Mouse (Mus musculus): ENCODE measurements around the gene Dad1. TPM values are rescaled to one million over a fixed set of nuclear protein-coding genes. Genes with fewer than 3 reads are reported as not detected.

Dad1 gene
- total and polyA plus RNA-seq, 3 experiments: 186 to 320 TPM; not detected in 1

- no peaks in the 10 kb centered on the region for H3K36me3 ChIP-seq (ENCODE audit: control insufficient read depth in 1 of 2, insufficient read depth in 2 of 2, low read length in 2 of 2)
- H3K27ac ChIP-seq (ENCODE audit: control insufficient read depth, low read depth, low read length): no peak within 1 kb of the TSS
- H3K9ac ChIP-seq (ENCODE audit: control insufficient read depth, low read depth, low read length, poor library complexity, severe bottlenecking): no peak within 1 kb of the TSS
- H3K9me3 ChIP-seq (replicated peaks; ENCODE audit: insufficient read depth, low read length): no peaks in the 10 kb centered on the region
- no peaks in the 10 kb centered on the region for H3K4me1 ChIP-seq (ENCODE audit: control insufficient read depth in 1 of 2, insufficient read depth in 2 of 2, low read length in 2 of 2)
- H3K4me3 ChIP-seq (ENCODE audit: control insufficient read depth in 1 of 2, insufficient read depth in 1 of 2, low read depth in 2 of 2, low read length in 2 of 2): no peak within 1 kb of the TSS
- H3K27me3 ChIP-seq (ENCODE audit: control insufficient read depth in 1 of 2, insufficient read depth in 2 of 2, low read length in 2 of 2): peaks cover 20 to 31% of the 10 kb centered on the region in 2 experiments
- DNase-seq (ENCODE audit: low read depth, low spot score): no peak
- TF ChIP-seq GABPA (IDR thresholded peaks at IDR 0.05; ENCODE audit: low read depth, low read length) (no peak), CHD2 (IDR thresholded peaks at IDR 0.05; ENCODE audit: low read length) (no peak), ETS1 (IDR thresholded peaks at IDR 0.05; ENCODE audit: low read depth, low read length) (no peak), JUND (IDR thresholded peaks at IDR 0.05; ENCODE audit: low read depth, low read length) (no peak), GATA1 (IDR thresholded peaks at IDR 0.05; ENCODE audit: low read depth, low read length) (no peak), ZNF384 (IDR thresholded peaks at IDR 0.05; ENCODE audit: low read depth, low read length) (no peak), CHD1 (IDR thresholded peaks at IDR 0.05; ENCODE audit: low read depth, low read length) (no peak), MYB (IDR thresholded peaks at IDR 0.05; ENCODE audit: low read depth, low read length) (no peak), TBP (IDR thresholded peaks at IDR 0.05; ENCODE audit: low read depth, low read length) (no peak), KAT2A (conservative IDR thresholded peaks at IDR 0.05; ENCODE audit: low read depth, low read length) (no peak), EP300 (IDR thresholded peaks at IDR 0.05; ENCODE audit: low read depth in 1 of 2, low read length in 2 of 2) (no peak), SIN3A (IDR thresholded peaks at IDR 0.05; ENCODE audit: low read length) (no peak), UBTF (IDR thresholded peaks at IDR 0.05; ENCODE audit: borderline replicate concordance, insufficient read depth, low read depth, low read length) (no peak), RAD21 (IDR thresholded peaks at IDR 0.05; ENCODE audit: low read depth, low read length) (no peak)
- H3K79me2 ChIP-seq (ENCODE audit: control insufficient read depth, insufficient read depth, low read length, poor library complexity): no peaks in the 10 kb centered on the region
Measured at GRCm38 (mm10) chr14:54284839-54285238, 30.9 kb upstream of the Dad1 start, which contains the start of gene Olfr49. Olfr49 (minus strand) TSS chr14:54284939.

- no peaks in the 10 kb centered on the region for H3K36me3 ChIP-seq (ENCODE audit: control insufficient read depth in 1 of 2, insufficient read depth in 2 of 2, low read length in 2 of 2)
- DNase-seq (ENCODE audit: low read depth, low spot score): no peak
- H3K4me1 ChIP-seq (ENCODE audit: control insufficient read depth in 1 of 2, insufficient read depth in 2 of 2, low read length in 2 of 2): no peaks in the 10 kb centered on the region
Measured at GRCm38 (mm10) chr14:54276446-54276845, 22.5 kb upstream of the Dad1 start.

More at GRCm38 (mm10) chr14:54276446-54276845, 22.5 kb upstream of the Dad1 start:
- no peak overlapping the region for H3K27ac ChIP-seq (ENCODE audit: control insufficient read depth, low read depth, low read length)
- no peak overlapping the region for H3K4me3 ChIP-seq (ENCODE audit: control insufficient read depth in 1 of 2, insufficient read depth in 1 of 2, low read depth in 2 of 2, low read length in 2 of 2)
- no peaks in the 10 kb centered on the region for H3K79me2 ChIP-seq (ENCODE audit: control insufficient read depth, insufficient read depth, low read length, poor library complexity)
- H3K9me3 ChIP-seq (replicated peaks; ENCODE audit: insufficient read depth, low read length): no peaks in the 10 kb centered on the region
- TF ChIP-seq MAZ (IDR thresholded peaks at IDR 0.05; ENCODE audit: low read depth, low read length): no peak
- TF ChIP-seq KAT2A (conservative IDR thresholded peaks at IDR 0.05; ENCODE audit: low read depth, low read length): no peak
- TF ChIP-seq MEF2A (IDR thresholded peaks at IDR 0.05; ENCODE audit: extremely low read depth, insufficient replicate concordance, low read depth, low read length, poor library complexity, severe bottlenecking): no peak
- no peak for TF ChIP-seq RCOR1 (IDR thresholded peaks at IDR 0.05; ENCODE audit: low read depth, low read length)
- TF ChIP-seq ELF1 (IDR thresholded peaks at IDR 0.05; ENCODE audit: low read depth, low read length): no peak
- no peak for TF ChIP-seq MXI1 (IDR thresholded peaks at IDR 0.05; ENCODE audit: low read depth, low read length)
- TF ChIP-seq CHD1 (IDR thresholded peaks at IDR 0.05; ENCODE audit: low read depth, low read length): no peak
- TF ChIP-seq NELFE (IDR thresholded peaks at IDR 0.05; ENCODE audit: low read depth, low read length): no peak
- H3K27me3 ChIP-seq (ENCODE audit: control insufficient read depth in 1 of 2, insufficient read depth in 2 of 2, low read length in 2 of 2): peaks cover 7 to 9% of the 10 kb centered on the region in 2 experiments
- no peak overlapping the region for H3K9ac ChIP-seq (ENCODE audit: control insufficient read depth, low read depth, low read length, poor library complexity, severe bottlenecking)
